Mouse (Mus musculus): ENCODE data around the gene Olfr1215.
"Not testable (repeated sequence)": the region's sequence is repeated elsewhere in the genome, so short reads cannot be mapped to it uniquely, and the experiment has no call there.

The Olfr1215 gene

DNA sequence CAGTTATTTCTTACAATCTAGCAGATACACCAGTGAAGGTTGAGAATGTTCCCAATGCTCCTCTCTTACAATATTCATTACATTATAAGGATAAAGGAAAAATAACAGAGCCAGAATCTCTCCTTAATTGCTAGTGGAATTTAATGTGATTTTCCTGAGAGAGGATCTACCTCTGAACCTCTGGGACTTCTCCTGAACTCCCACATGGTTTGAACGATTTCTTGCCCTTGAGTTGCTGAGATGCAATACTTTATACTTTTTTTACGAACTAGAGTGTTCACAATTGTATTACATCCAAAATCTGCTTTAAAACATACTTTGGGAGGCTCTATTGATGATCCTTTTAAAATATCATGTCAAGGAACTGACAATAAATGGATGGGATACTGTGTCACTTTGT is at the start of gene Olfr1215:
TSS of gene Olfr1215 (minus strand) at position 101 of the 400 bp plus-strand sequence.
- no peak for DNase-seq (ENCODE audit: low spot score)

DNA sequence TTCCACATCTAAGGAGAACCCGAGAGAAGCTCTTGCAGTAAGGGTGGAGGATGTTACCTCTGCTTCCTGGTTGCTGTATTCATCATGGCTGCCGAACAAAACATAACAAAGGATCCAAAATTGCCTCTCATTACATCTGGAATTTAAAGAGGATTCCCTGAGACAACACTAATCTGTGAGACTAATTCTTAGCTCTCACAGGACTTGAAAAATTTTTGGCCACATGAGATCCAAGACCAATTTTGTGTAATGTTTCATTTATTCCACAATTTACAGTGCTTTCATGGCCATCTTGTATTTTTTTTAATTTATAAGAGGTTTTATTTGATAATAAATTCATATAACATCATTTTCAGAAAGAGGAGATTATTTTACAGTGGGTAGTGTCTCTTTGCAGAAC is 25.2 kb upstream of the Olfr1215 start, which contains the start of gene Olfr1217:
TSS of gene Olfr1217 (minus strand) at position 101 of the 400 bp plus-strand sequence.
- DNase-seq (ENCODE audit: low spot score), result no peak

DNA sequence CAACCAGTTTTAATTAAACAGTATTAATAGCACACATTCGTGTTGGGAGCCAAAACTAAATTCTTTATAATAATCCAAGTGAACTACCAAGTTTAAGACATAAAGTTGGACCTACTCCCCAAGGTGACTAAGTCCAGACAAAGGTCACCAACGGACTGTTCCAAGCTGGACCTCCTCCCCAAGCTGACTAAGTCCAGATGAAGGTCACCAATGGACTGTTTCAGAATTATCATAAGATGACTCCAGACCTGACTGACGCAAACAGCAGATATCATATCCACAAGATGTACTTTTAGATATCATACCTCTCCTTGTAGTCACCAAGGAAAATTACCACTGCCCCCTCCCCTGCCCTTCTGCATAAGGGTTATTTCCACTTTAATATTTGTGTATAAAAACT is 14.7 kb upstream of the Olfr1215 start:
- DNase-seq (ENCODE audit: low spot score), result not testable (repeated sequence)

DNA sequence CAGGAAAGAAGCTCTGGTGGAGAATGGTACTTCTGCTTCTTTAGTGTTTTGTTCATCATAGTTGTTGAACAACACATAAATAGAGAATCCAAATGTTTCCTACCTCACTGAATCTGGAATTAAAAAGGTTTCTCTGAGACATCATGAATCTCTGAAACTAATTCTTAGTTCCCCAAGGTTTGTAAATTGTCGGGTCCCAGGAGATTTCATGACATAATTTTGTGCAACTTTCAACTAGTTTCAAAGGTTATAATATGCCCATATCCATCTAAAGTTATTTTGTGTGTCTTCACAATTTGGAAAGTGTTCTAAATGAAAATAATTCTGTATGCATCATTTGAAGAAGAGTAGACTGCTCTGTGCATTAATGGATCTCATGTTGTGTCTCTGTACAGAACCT is 11.5 kb upstream of the Olfr1215 start, which contains the start of gene Olfr1216:
TSS of gene Olfr1216 (minus strand) at position 101 of the 400 bp plus-strand sequence.
- DNase-seq (ENCODE audit: low spot score), result no peak

GRCm38 (mm10) chr2:88992553-88992952 is 14.2 kb downstream of the Olfr1215 start, which contains the start of gene Olfr1214:
TSS of gene Olfr1214 (minus strand) at chr2:88992653.
- DNase-seq (ENCODE audit: low spot score), result no peak

- DNase-seq (ENCODE audit: low spot score), result no peak
Measured at GRCm38 (mm10) chr2:88980181-88980580, 26.6 kb downstream of the Olfr1215 start, which contains the start of gene Gm13762. TSS of gene Gm13762 (minus strand) at chr2:88980281.

- no peak for DNase-seq (ENCODE audit: low spot score)
Measured at GRCm38 (mm10) chr2:88953669-88954068, 53.1 kb downstream of the Olfr1215 start, which contains the start of gene Olfr1212. TSS of gene Olfr1212 (plus strand) at chr2:88953969.
